Mouse (Mus musculus) limb, embryonic 14.5 days (tissue): ENCODE measurements at regions not wholly inside any gene's neighbourhood (a gene's known extent, or its start where the extent isn't known, plus 50 kb on each side); places are given as distances from the start of the nearest gene placed in this dataset.

Experiments
- ATAC-seq: fragments of 200-750 bp; cut with Nextera tagmentation; 2 replicates; pipeline ENCODE4 v1.8.0; 2017; ENCODE audit warnings: low read depth, moderate number of reproducible peaks, moderate TSS enrichment; ENCODE audit not compliant: low FRiP score
- DNase-seq: peaks from one replicate; pipeline ENCODE4 v3.0.0-alpha.2; 2015; ENCODE audit warnings: low spot score
- H3K27ac ChIP-seq: fragments of 300-500 bp; sonication (generic); replicated peaks from 2 replicates; pipeline ENCODE4 v1.5.1; 2014; ENCODE audit warnings: low read depth, mild to moderate bottlenecking, low read length, moderate library complexity, mixed read lengths
- H3K27me3 ChIP-seq: fragments of 300-500 bp; sonication (generic); 2 replicates; pipeline ENCODE4 v1.6.1; 2014; ENCODE audit warnings: low read length, mixed read lengths; ENCODE audit not compliant: control insufficient read depth, insufficient read depth
- H3K36me3 ChIP-seq: fragments of 300-500 bp; sonication (generic); 2 replicates; pipeline ENCODE4 v1.6.1; 2014; ENCODE audit warnings: mild to moderate bottlenecking, low read length, moderate library complexity, mixed read lengths; ENCODE audit not compliant: control insufficient read depth, insufficient read depth
- H3K4me1 ChIP-seq: fragments of 300-500 bp; sonication (generic); 2 replicates; pipeline ENCODE4 v1.6.1; 2014; ENCODE audit warnings: antibody characterized with exemption, low read length, mixed read lengths; ENCODE audit not compliant: control insufficient read depth, insufficient read depth
- H3K4me2 ChIP-seq: fragments of 300-500 bp; sonication (generic); replicated peaks from 2 replicates; pipeline ENCODE4 v1.6.1; 2014; ENCODE audit warnings: low read depth, mild to moderate bottlenecking, low read length, moderate library complexity; ENCODE audit not compliant: severe bottlenecking
- H3K4me3 ChIP-seq: fragments of 300-500 bp; sonication (generic); replicated peaks from 2 replicates; pipeline ENCODE4 v1.5.1; 2014; ENCODE audit warnings: low read length
- H3K9ac ChIP-seq: fragments of 300-500 bp; sonication (generic); 2 replicates; pipeline ENCODE4 v1.6.1; 2014; ENCODE audit warnings: mild to moderate bottlenecking, low read depth, low read length, moderate library complexity; ENCODE audit not compliant: severe bottlenecking
- H3K9me3 ChIP-seq: fragments of 300-500 bp; sonication (generic); 2 replicates; pipeline ENCODE4 v1.6.1; 2016; ENCODE audit warnings: low read length; ENCODE audit not compliant: control insufficient read depth
- POLR2A ChIP-seq: fragments of 200-500 bp; IDR thresholded peaks from 2 replicates; pipeline ENCODE4 v1.8.0; 2012; ENCODE audit warnings: inconsistent platforms, mild to moderate bottlenecking, moderate library complexity, borderline replicate concordance; ENCODE audit not compliant: insufficient read depth, insufficient read length; ENCODE audit errors: extremely low read depth
- WGBS: fragments of 180-500 bp; shearing (Covaris S2); extraction: QIAGEN DNeasy Blood & Tissue Kit; methylation state at CpG from one replicate; pipeline ENCODE4 v1.1.7; 2014; 5-methylcytosine and 5-hydroxymethylcytosine counted together

- H3K36me3 ChIP-seq = no peaks in the 10 kb centered on the region
- no peaks in the 10 kb centered on the region for H3K27me3 ChIP-seq
- H3K4me2 ChIP-seq = no peak overlapping the region
- DNase-seq = peak; percentile 21
- WGBS = 43% methylated on average over 2 of the region's 2 CpGs
- H3K4me1 ChIP-seq = no peaks in the 10 kb centered on the region
- no peak overlapping the region for H3K27ac ChIP-seq
- no peak for TF ChIP-seq POLR2A
- no peaks in the 10 kb centered on the region for H3K9me3 ChIP-seq
- H3K9ac ChIP-seq = no peak overlapping the region
- ATAC-seq = no peak
- H3K4me3 ChIP-seq = no peak overlapping the region
Measured at GRCm38 (mm10) chr1:24901278-24901677, 222.8 kb downstream of the Lmbrd1 start.

GRCm38 (mm10) chr1:24938303-24939263 lies 260.2 kb downstream of the Lmbrd1 start:
- H3K36me3 ChIP-seq = no peaks in the 10 kb centered on the region

GRCm38 (mm10) chr1:24942757-24943296 lies 264.4 kb downstream of the Lmbrd1 start:
- no peak overlapping the region for H3K9ac ChIP-seq
- H3K4me3 ChIP-seq = no peak overlapping the region
- no peak for TF ChIP-seq POLR2A
- ATAC-seq = no peak
- no peaks in the 10 kb centered on the region for H3K36me3 ChIP-seq
- no peak for DNase-seq
- H3K4me1 ChIP-seq = no peaks in the 10 kb centered on the region
- no peak overlapping the region for H3K4me2 ChIP-seq
- H3K9me3 ChIP-seq = no peaks in the 10 kb centered on the region
- H3K27ac ChIP-seq = no peak overlapping the region
- H3K27me3 ChIP-seq = no peaks in the 10 kb centered on the region
- 86% methylated on average over 8 of the region's 8 CpGs for WGBS

More at GRCm38 (mm10) chr1:24938303-24939263, 260.2 kb downstream of the Lmbrd1 start:
- DNase-seq (no peak), ATAC-seq (no peak)
- H3K4me1 ChIP-seq = no peaks in the 10 kb centered on the region
- no peaks in the 10 kb centered on the region for H3K9me3 ChIP-seq
- no peak overlapping the region for H3K4me3 ChIP-seq
- no peak overlapping the region for H3K4me2 ChIP-seq
- H3K9ac ChIP-seq = no peak overlapping the region
- H3K27me3 ChIP-seq = no peaks in the 10 kb centered on the region
- TF ChIP-seq POLR2A = no peak
- 44% methylated on average over 3 of the region's 3 CpGs for WGBS
- no peak overlapping the region for H3K27ac ChIP-seq

GRCm38 (mm10) chr1:24943451-24943850 lies 265.0 kb downstream of the Lmbrd1 start:
- WGBS = 57% methylated on average over 2 of the region's 2 CpGs
- no peak for DNase-seq
- H3K4me2 ChIP-seq = no peak overlapping the region
- no peak overlapping the region for H3K9ac ChIP-seq
- H3K36me3 ChIP-seq = no peaks in the 10 kb centered on the region
- H3K27me3 ChIP-seq = no peaks in the 10 kb centered on the region
- no peak overlapping the region for H3K4me3 ChIP-seq
- no peaks in the 10 kb centered on the region for H3K9me3 ChIP-seq
- H3K27ac ChIP-seq = no peak overlapping the region
- H3K4me1 ChIP-seq = no peaks in the 10 kb centered on the region
- no peak for ATAC-seq
- no peak for TF ChIP-seq POLR2A

- ATAC-seq = no peak
- H3K9me3 ChIP-seq = no peaks in the 10 kb centered on the region
- no peak overlapping the region for H3K4me2 ChIP-seq
- no peaks in the 10 kb centered on the region for H3K4me1 ChIP-seq
- no peaks in the 10 kb centered on the region for H3K27me3 ChIP-seq
- no peaks in the 10 kb centered on the region for H3K36me3 ChIP-seq
- DNase-seq = no peak
- no peak overlapping the region for H3K9ac ChIP-seq
- TF ChIP-seq POLR2A = no peak
- H3K4me3 ChIP-seq = no peak overlapping the region
- no peak overlapping the region for H3K27ac ChIP-seq
- 65% methylated on average over 2 of the region's 2 CpGs for WGBS
Measured at GRCm38 (mm10) chr1:24972681-24973080, 294.3 kb downstream of the Lmbrd1 start.
